Mouse (Mus musculus) embryonic facial prominence, embryonic 13.5 days (tissue): ENCODE results near the gene Atp8a1. TPM values are rescaled to one million over a fixed set of nuclear protein-coding genes. Genes with fewer than 3 reads are reported as not detected.

ENCODE experiments used
- ATAC-seq: fragments of 200-750 bp; cut with Nextera tagmentation; 2 replicates; pipeline ENCODE4 v1.8.0; 2017; ENCODE audit warnings: low read depth; ENCODE audit not compliant: insufficient number of reproducible peaks, insufficient read depth, low FRiP score, low TSS enrichment
- H3K27ac ChIP-seq: fragments of 300-500 bp; sonication (generic); 2 replicates; pipeline ENCODE4 v1.5.1; 2015; ENCODE audit warnings: moderate library complexity, mild to moderate bottlenecking, inconsistent platforms
- H3K27me3 ChIP-seq: fragments of 300-500 bp; sonication (generic); 2 replicates; pipeline ENCODE4 v1.6.1; 2015; ENCODE audit warnings: mild to moderate bottlenecking, inconsistent platforms
- H3K36me3 ChIP-seq: fragments of 300-500 bp; sonication (generic); 2 replicates; pipeline ENCODE4 v1.6.1; 2015; ENCODE audit warnings: mild to moderate bottlenecking, inconsistent platforms
- H3K4me1 ChIP-seq: fragments of 300-500 bp; sonication (generic); 2 replicates; pipeline ENCODE4 v1.6.1; 2015; ENCODE audit warnings: inconsistent platforms
- H3K4me2 ChIP-seq: fragments of 300-500 bp; sonication (generic); 2 replicates; pipeline ENCODE4 v1.6.1; 2015; ENCODE audit warnings: moderate library complexity, mild to moderate bottlenecking, inconsistent platforms
- H3K4me3 ChIP-seq: fragments of 300-500 bp; sonication (generic); 2 replicates; pipeline ENCODE4 v1.5.1; 2015; ENCODE audit warnings: mild to moderate bottlenecking, inconsistent platforms
- H3K9ac ChIP-seq: fragments of 300-500 bp; sonication (generic); 2 replicates; pipeline ENCODE4 v1.6.1; 2015; ENCODE audit warnings: mild to moderate bottlenecking, inconsistent platforms
- H3K9me3 ChIP-seq: fragments of 300-500 bp; sonication (generic); 2 replicates; pipeline ENCODE4 v1.6.1; 2016; ENCODE audit warnings: inconsistent platforms
- WGBS: fragments of 180-500 bp; shearing (Covaris S2); methylation state at CpG from one replicate; pipeline ENCODE4 v1.1.7; 2015; ENCODE audit warnings: mixed read lengths; 5-methylcytosine and 5-hydroxymethylcytosine counted together
- polyA plus RNA-seq: library from polyadenylated mRNA; unstranded; fragments of >200 nt; fragmentation: Nextera tagmentation; extraction: Ambion mirVana; gene quantifications from 2 replicates; pipeline ENCODE4 v1.2.1, GENCODE M21; 2015

Gene Atp8a1
- polyA plus RNA-seq, 1 experiment from 2014 or later = 4.3 TPM

- Histone ChIP-seq H3K4me3 (no peak overlapping the region), H3K9ac (no peak overlapping the region), H3K9me3 (no peaks in the 10 kb centered on the region), H3K4me2 (peak overlapping the region; percentile 80), H3K27me3 (peaks cover 15% of the 10 kb centered on the region), H3K4me1 (peaks cover 19% of the 10 kb centered on the region), H3K27ac (no peak overlapping the region), H3K36me3 (no peaks in the 10 kb centered on the region)
- WGBS = 72% methylated on average over 12 of the region's 12 CpGs
- ATAC-seq = no peak
Observed at GRCm38 (mm10) chr5:67848511-67849014, 1.3 kb upstream of the Atp8a1 start.

GRCm38 (mm10) chr5:67846361-67847224, 641 bp downstream of the Atp8a1 start:
- no peak; the same call in 1 of the 2 replicates for ATAC-seq
- Histone ChIP-seq H3K4me3 (peak overlapping the region; percentile 70), H3K4me2 (peak overlapping the region; percentile 80), H3K9ac (peak overlapping the region; percentile 80), H3K9me3 (no peaks in the 10 kb centered on the region), H3K4me1 (peaks cover 19% of the 10 kb centered on the region), H3K27ac (no peak overlapping the region), H3K27me3 (peaks cover 15% of the 10 kb centered on the region), H3K36me3 (no peaks in the 10 kb centered on the region)
- 1% methylated on average over 35 of the region's 39 CpGs for WGBS

GRCm38 (mm10) chr5:67845190-67845691, 2.0 kb downstream of the Atp8a1 start:
- WGBS = 25% methylated on average over 8 of the region's 8 CpGs
- Histone ChIP-seq H3K9ac (no peak overlapping the region), H3K27ac (no peak overlapping the region), H3K27me3 (peaks cover 15% of the 10 kb centered on the region), H3K9me3 (no peaks in the 10 kb centered on the region), H3K4me3 (no peak overlapping the region), H3K36me3 (no peaks in the 10 kb centered on the region), H3K4me1 (peaks cover 19% of the 10 kb centered on the region), H3K4me2 (peak overlapping the region; percentile 27)
- ATAC-seq = no peak

- Histone ChIP-seq H3K27ac (no peak overlapping the region), H3K4me2 (no peak overlapping the region), H3K4me1 (peaks cover 19% of the 10 kb centered on the region), H3K36me3 (no peaks in the 10 kb centered on the region), H3K4me3 (no peak overlapping the region), H3K9ac (no peak overlapping the region), H3K9me3 (no peaks in the 10 kb centered on the region), H3K27me3 (peaks cover 15% of the 10 kb centered on the region)
- 55% methylated on average over 4 of the region's 4 CpGs for WGBS
- no peak for ATAC-seq
Observed at GRCm38 (mm10) chr5:67844070-67844469, 3.2 kb downstream of the Atp8a1 start.

GRCm38 (mm10) chr5:67842306-67842705, 4.9 kb downstream of the Atp8a1 start:
- no peaks in the 10 kb centered on the region for H3K36me3 ChIP-seq
- WGBS = 47% methylated on average over 6 of the region's 6 CpGs
- H3K4me1 ChIP-seq = peaks cover 14% of the 10 kb centered on the region
- no peak overlapping the region for H3K27ac ChIP-seq
- peaks cover 15% of the 10 kb centered on the region for H3K27me3 ChIP-seq
- no peaks in the 10 kb centered on the region for H3K9me3 ChIP-seq
- no peak overlapping the region for H3K4me2 ChIP-seq
- no peak for ATAC-seq
- 0 out of 2 replicates have a peak overlapping the region, but pooled peaks have one; percentile 3 for H3K9ac ChIP-seq
- no peak overlapping the region for H3K4me3 ChIP-seq

- Histone ChIP-seq H3K27me3 (no peaks in the 10 kb centered on the region), H3K36me3 (no peaks in the 10 kb centered on the region), H3K4me2 (no peak overlapping the region), H3K4me3 (no peak overlapping the region), H3K27ac (no peak overlapping the region), H3K4me1 (no peaks in the 10 kb centered on the region), H3K9ac (no peak overlapping the region), H3K9me3 (no peaks in the 10 kb centered on the region)
- 94% methylated on average over 5 of the region's 5 CpGs for WGBS
- no peak for ATAC-seq
Observed at GRCm38 (mm10) chr5:67833841-67834240, 13.4 kb downstream of the Atp8a1 start.

- WGBS = 79% methylated on average over 10 of the region's 10 CpGs
- Histone ChIP-seq H3K9me3 (no peaks in the 10 kb centered on the region), H3K27me3 (no peaks in the 10 kb centered on the region), H3K4me1 (no peaks in the 10 kb centered on the region), H3K4me3 (no peak overlapping the region), H3K36me3 (no peaks in the 10 kb centered on the region), H3K9ac (no peak overlapping the region), H3K27ac (no peak overlapping the region), H3K4me2 (no peak overlapping the region)
- ATAC-seq = no peak
Observed at GRCm38 (mm10) chr5:67831293-67832147, 15.7 kb downstream of the Atp8a1 start.

- Histone ChIP-seq H3K4me2 (no peak overlapping the region), H3K27ac (no peak overlapping the region), H3K4me3 (no peak overlapping the region), H3K9ac (no peak overlapping the region), H3K27me3 (no peaks in the 10 kb centered on the region), H3K9me3 (no peaks in the 10 kb centered on the region), H3K4me1 (no peaks in the 10 kb centered on the region; the same call in 1 of the 2 replicates), H3K36me3 (no peaks in the 10 kb centered on the region)
- no peak for ATAC-seq
- 84% methylated on average over 3 of the region's 3 CpGs for WGBS
Observed at GRCm38 (mm10) chr5:67828356-67828755, 18.9 kb downstream of the Atp8a1 start.

- Histone ChIP-seq H3K4me2 (no peak overlapping the region), H3K27me3 (no peaks in the 10 kb centered on the region), H3K4me3 (no peak overlapping the region), H3K36me3 (no peaks in the 10 kb centered on the region), H3K9me3 (no peaks in the 10 kb centered on the region), H3K4me1 (no peaks in the 10 kb centered on the region; the same call in 1 of the 2 replicates), H3K27ac (no peak overlapping the region), H3K9ac (no peak overlapping the region)
- no peak for ATAC-seq
- WGBS = 91% methylated on average over 3 of the region's 3 CpGs
Observed at GRCm38 (mm10) chr5:67826935-67827334, 20.3 kb downstream of the Atp8a1 start.

- Histone ChIP-seq H3K4me1 (no peaks in the 10 kb centered on the region; the same call in 1 of the 2 replicates), H3K36me3 (no peaks in the 10 kb centered on the region), H3K9ac (no peak overlapping the region), H3K27me3 (no peaks in the 10 kb centered on the region), H3K27ac (no peak overlapping the region), H3K9me3 (no peaks in the 10 kb centered on the region), H3K4me2 (no peak overlapping the region), H3K4me3 (no peak overlapping the region)
- 86% methylated on average over 9 of the region's 9 CpGs for WGBS
- no peak for ATAC-seq
Observed at GRCm38 (mm10) chr5:67826278-67826677, 21.0 kb downstream of the Atp8a1 start.

- H3K36me3 ChIP-seq = no peaks in the 10 kb centered on the region
- no peaks in the 10 kb centered on the region; the same call in 1 of the 2 replicates for H3K4me1 ChIP-seq
- 64% methylated on average over 2 of the region's 2 CpGs for WGBS
- no peak overlapping the region for H3K9ac ChIP-seq
- no peak overlapping the region for H3K4me2 ChIP-seq
- no peak for ATAC-seq
- no peaks in the 10 kb centered on the region for H3K9me3 ChIP-seq
- no peak overlapping the region for H3K27ac ChIP-seq
- H3K4me3 ChIP-seq = no peak overlapping the region
- no peaks in the 10 kb centered on the region for H3K27me3 ChIP-seq
Observed at GRCm38 (mm10) chr5:67824600-67824999, 22.6 kb downstream of the Atp8a1 start.
